Mouse (Mus musculus): Measurements from ENCODE around the gene Top1. TPM values are rescaled to one million over a fixed set of nuclear protein-coding genes. Genes with fewer than 3 reads are reported as not detected.

Top1 gene
- polyA plus RNA-seq, 1 experiment from 2014 or later = 65.3 TPM

DNA sequence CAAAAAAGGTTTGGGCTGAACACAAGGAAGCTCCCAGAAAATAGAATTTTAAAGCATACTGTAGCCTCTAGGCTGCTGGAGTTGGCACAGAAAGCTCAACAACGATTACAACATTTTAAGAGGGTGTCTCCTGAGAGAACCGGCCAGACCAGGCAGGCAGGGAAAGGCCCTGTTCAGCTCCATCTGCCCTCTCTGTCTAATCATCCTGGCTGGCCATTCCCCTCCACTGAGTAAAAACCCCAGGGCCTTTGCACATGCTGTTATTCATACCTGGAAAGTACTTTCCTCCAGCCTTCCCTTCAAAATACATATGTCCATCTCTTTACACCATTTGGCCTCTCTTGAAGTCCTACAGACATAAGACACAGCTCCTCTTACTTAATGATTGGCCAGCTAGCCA is 83.7 kb downstream of the Top1 start:
- ATAC-seq = no peak
- WGBS = 86% methylated on average over 2 of the region's 2 CpGs
- no peak overlapping the region for H3K4me2 ChIP-seq (replicated peaks)
- no peaks in the 10 kb centered on the region for H3K9me3 ChIP-seq
- H3K27me3 ChIP-seq (replicated peaks) = no peaks in the 10 kb centered on the region
- peaks cover 2% of the 10 kb centered on the region; the same call in 1 of the 2 replicates for H3K36me3 ChIP-seq
- no peak overlapping the region for H3K27ac ChIP-seq
- peaks cover 34% of the 10 kb centered on the region for H3K4me1 ChIP-seq (replicated peaks)
- H3K9ac ChIP-seq = no peak overlapping the region
- no peak overlapping the region for H3K4me3 ChIP-seq (replicated peaks)

DNA sequence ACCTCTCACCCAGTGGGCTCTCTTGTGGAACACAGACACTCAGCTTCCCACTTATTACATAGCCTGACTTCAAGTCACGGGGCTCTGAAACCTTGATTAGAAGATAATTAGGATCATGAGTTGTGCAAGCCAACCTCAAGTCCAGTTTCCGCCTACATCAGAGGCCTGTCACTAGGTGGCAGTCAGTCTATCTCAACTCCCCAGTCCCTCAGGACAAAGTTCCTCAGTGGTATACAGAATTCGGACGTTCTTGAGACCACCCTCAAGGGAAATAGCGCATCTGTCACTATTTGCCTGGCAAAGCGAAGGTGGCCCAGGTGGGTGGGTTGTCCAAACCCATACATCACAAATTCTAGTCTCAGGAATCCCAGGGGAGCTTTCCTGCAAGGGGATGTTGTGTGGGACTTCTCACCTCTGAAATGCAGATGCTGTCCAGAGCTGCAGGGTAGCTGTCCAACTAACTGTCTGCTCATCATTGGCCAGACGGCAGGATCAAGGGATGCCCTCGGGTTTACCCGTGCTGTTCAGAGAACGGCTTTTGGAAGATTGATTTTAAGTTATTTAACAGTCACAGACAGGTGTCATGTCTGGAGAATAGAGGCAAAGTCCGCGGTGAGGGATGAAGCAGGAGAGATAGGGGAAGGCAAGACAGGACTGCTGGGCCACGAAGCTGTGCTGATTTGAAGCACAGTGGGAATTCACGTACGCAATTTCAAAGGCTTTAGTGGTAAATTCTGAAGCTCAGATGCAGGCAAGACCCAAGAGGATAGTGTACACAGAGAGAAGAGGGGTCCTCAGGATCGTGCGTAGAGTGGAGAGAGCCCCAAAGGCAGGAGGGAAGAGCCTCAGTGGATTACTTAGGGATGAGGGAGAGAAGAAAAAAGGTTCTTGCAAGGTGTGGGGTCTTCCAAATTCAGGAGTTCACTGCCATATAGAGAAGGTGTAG is 84.4 kb downstream of the Top1 start:
- Histone ChIP-seq H3K9ac (peak overlapping the region; percentile 97), H3K9me3 (no peaks in the 10 kb centered on the region), H3K4me3 (replicated peaks) (peak overlapping the region; percentile 99), H3K27ac (0 out of 2 replicates have a peak overlapping the region, but pooled peaks have one; percentile 92), H3K4me1 (replicated peaks) (peaks cover 39% of the 10 kb centered on the region), H3K36me3 (no peaks in the 10 kb centered on the region), H3K4me2 (replicated peaks) (peak overlapping the region; percentile 87), H3K27me3 (replicated peaks) (no peaks in the 10 kb centered on the region)
- ATAC-seq = 0 out of 2 replicates have a peak, but pooled peaks have one; percentile 1
- 20% methylated on average over 17 of the region's 17 CpGs for WGBS

DNA sequence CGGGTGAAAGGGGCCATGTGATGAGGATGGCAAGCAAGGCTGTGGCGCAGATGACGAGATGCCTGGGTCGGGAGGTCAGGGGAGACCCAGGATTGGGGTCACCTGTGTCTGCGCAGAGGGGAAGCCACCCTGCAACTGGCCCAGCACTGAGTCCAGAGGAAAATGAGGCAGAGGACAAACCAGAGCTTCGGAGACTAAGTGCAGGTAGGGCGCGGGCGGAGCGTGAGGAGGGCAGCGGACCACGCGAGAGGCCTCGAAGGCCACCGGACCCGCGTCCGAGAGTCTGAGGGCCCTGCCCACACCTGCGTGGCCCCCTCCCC is 85.1 kb downstream of the Top1 start:
- peaks cover 42% of the 10 kb centered on the region for H3K4me1 ChIP-seq (replicated peaks)
- H3K9me3 ChIP-seq = no peaks in the 10 kb centered on the region
- peak overlapping the region; percentile 97 for H3K9ac ChIP-seq
- ATAC-seq = no peak
- 0 out of 2 replicates have a peak, but pooled peaks cover 2% of the 10 kb centered on the region for H3K36me3 ChIP-seq
- peak overlapping the region; percentile 99 for H3K4me3 ChIP-seq (replicated peaks)
- 4% methylated on average over 19 of the region's 19 CpGs for WGBS
- no peaks in the 10 kb centered on the region for H3K27me3 ChIP-seq (replicated peaks)
- peak overlapping the region; percentile 92 for H3K27ac ChIP-seq
- H3K4me2 ChIP-seq (replicated peaks) = peak overlapping the region; percentile 87

DNA sequence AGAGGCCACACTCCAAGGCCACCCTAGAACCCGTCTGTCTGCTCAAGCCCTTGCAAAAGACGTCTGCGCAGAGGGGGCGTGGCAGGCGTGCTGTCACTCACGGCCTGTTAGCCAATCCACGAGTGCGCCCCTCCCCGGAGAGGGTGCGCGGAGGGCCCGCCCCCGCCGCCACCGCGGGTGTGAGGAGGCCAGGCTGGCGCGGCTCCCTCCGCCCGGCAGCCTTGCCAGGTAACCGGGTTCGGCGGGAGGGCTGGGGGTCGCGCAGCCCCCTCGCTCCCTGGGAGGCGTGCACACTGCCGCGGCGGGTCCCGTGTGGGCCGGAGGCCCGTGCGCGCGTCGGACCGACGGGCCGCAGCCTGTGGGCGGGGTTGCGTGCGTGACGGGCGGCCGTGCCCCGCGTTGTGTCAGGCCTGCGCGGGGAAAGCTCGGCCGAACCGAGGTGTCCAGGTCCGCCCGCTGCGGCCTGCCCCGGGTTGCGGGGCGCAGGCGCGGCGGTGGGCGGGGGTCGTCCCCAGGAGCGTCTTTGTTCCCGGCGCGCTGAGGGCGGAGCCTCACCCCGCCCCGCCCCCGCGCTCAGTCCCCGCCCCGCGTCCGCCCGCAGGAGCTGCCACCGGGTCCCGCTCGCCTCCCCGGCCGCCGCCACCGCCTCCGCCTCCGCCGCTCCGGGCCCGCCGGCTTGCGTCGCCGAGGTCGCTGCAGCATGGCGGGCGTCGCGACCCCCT is 85.6 kb downstream of the Top1 start, which contains the start of gene Plcg1:
Gene Plcg1, plus strand, starts transcription at position 184 of the 722 bp plus-strand sequence.
- Histone ChIP-seq H3K27me3 (replicated peaks) (no peaks in the 10 kb centered on the region), H3K4me1 (replicated peaks) (peaks cover 46% of the 10 kb centered on the region), H3K27ac (peak within 1 kb of the TSS; percentile 92), H3K36me3 (peaks cover 8% of the 10 kb centered on the region; the same call in 1 of the 2 replicates), H3K4me3 (replicated peaks) (peak within 1 kb of the TSS; percentile 99), H3K9ac (peak within 1 kb of the TSS; percentile 97), H3K9me3 (no peaks in the 10 kb centered on the region), H3K4me2 (replicated peaks) (peak within 1 kb of the TSS; percentile 87)
- WGBS = under 1% methylated on average over 89 of the region's 99 CpGs
- ATAC-seq = peak; percentile 96

DNA sequence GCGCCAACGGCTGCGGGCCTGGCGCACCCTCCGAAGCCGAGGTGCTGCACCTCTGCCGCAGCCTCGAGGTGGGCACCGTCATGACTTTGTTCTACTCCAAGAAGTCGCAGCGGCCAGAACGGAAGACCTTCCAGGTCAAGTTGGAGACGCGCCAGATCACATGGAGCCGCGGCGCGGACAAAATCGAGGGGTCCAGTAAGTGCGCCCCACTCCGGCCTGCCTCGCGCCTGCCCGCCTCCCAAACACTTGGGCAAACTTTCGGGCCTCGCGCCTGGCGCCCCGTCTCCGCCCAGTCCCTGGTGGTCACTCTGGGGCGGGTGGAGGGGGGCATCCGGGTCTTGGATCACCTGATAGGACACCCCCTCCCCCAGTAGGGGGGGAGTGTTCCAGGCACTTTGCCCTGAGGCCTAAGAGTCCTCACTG is 86.2 kb downstream of the Top1 start:
- H3K4me2 ChIP-seq (replicated peaks) = peak overlapping the region; percentile 87
- H3K9ac ChIP-seq = peak overlapping the region; percentile 97
- no peaks in the 10 kb centered on the region for H3K9me3 ChIP-seq
- no peaks in the 10 kb centered on the region for H3K27me3 ChIP-seq (replicated peaks)
- peak overlapping the region; percentile 92 for H3K27ac ChIP-seq
- peaks cover 8% of the 10 kb centered on the region; the same call in 1 of the 2 replicates for H3K36me3 ChIP-seq
- peak overlapping the region; percentile 99 for H3K4me3 ChIP-seq (replicated peaks)
- under 1% methylated on average over 32 of the region's 32 CpGs for WGBS
- H3K4me1 ChIP-seq (replicated peaks) = peaks cover 46% of the 10 kb centered on the region
- peak; percentile 40 for ATAC-seq

DNA sequence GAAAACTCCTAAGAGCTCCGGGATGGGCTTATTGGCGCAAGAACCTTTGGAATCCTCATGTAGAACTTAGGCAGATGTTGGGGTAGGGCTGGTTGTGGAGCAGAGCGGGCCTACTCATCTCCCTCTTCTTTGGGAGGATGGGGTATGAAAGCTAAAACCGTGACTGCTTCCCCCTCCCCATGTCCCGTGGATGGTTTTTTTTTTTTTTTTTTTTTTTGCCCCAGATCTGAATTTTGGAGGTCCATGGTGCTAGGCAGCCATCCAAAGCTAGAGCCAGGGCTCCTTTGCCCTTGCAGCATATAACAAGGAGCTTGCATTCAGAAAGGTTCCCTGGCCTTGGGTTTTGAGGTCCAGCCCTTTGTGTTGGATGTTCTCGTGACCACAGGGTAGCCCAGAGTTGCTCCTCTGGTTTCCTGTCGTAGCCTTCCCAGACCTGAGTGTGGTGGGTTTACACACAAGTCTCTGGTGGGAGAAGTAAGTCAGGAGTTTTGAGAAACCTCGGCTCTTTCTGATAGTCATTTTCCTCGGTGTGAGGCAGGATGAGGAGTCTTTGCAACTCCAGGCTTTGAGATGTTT is 86.8 kb downstream of the Top1 start:
- Histone ChIP-seq H3K36me3 (peaks cover 8% of the 10 kb centered on the region; the same call in 1 of the 2 replicates), H3K9ac (peak overlapping the region; percentile 97), H3K9me3 (no peaks in the 10 kb centered on the region), H3K4me1 (replicated peaks) (peaks cover 47% of the 10 kb centered on the region), H3K27ac (no peak overlapping the region), H3K4me3 (replicated peaks) (peak overlapping the region; percentile 99), H3K27me3 (replicated peaks) (no peaks in the 10 kb centered on the region), H3K4me2 (replicated peaks) (peak overlapping the region; percentile 87)
- no peak for ATAC-seq
- WGBS = 19% methylated on average over 9 of the region's 9 CpGs

DNA sequence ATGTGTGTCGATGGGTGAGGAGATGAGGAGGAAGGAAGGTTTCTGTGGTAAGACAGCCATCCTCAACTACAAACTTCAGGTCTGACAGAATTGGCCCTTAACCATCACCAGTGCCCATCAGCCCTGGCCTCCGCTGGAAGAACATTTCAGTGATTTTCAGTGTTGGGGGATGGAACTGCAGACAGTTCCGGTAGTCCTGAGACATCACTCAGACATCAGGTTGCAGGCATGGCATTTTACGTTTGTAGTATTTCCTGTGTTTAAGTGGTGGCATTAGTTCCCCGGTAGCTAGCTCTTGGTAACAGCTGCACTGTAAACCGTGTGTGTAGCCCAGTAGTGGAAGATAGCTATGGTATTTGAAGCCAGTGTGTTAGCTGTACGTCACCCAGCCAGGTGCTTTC is 87.4 kb downstream of the Top1 start:
- peaks cover 52% of the 10 kb centered on the region for H3K4me1 ChIP-seq (replicated peaks)
- peak overlapping the region; percentile 99 for H3K4me3 ChIP-seq (replicated peaks)

DNA sequence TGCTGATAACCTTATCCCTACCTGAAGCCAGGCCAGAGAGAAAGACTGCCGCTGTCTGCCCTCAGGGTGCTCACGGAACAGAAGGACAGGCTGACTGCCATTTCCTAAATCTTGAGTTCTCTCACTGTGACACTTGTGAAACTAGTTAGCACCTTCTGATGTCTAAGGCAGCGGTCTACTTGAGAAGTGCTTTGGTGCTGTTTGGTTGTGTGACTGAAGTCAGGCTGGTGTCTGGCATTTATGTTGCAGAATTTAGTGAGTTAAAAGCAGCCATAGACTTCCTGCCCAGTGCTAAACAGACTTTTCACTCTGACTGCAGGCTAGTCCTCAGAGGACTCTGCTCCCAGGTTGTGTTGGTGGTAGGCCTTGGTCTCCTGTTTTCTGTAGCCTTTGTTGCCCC is 88.6 kb downstream of the Top1 start:
- Histone ChIP-seq H3K9me3 (no peaks in the 10 kb centered on the region), H3K4me1 (replicated peaks) (peaks cover 62% of the 10 kb centered on the region), H3K27me3 (replicated peaks) (no peaks in the 10 kb centered on the region), H3K9ac (no peak overlapping the region), H3K27ac (no peak overlapping the region), H3K4me2 (replicated peaks) (peak overlapping the region; percentile 87; the same call in 1 of the 2 replicates), H3K36me3 (peaks cover 8% of the 10 kb centered on the region; the same call in 1 of the 2 replicates), H3K4me3 (replicated peaks) (no peak overlapping the region)
- ATAC-seq = no peak
- WGBS = 86% methylated on average over 3 of the region's 3 CpGs

More for the DNA sequence above, 87.4 kb downstream of the Top1 start:
- Histone ChIP-seq H3K9ac (peak overlapping the region; percentile 97), H3K4me2 (replicated peaks) (peak overlapping the region; percentile 87), H3K36me3 (peaks cover 8% of the 10 kb centered on the region; the same call in 1 of the 2 replicates), H3K27me3 (replicated peaks) (no peaks in the 10 kb centered on the region), H3K9me3 (no peaks in the 10 kb centered on the region), H3K27ac (no peak overlapping the region)
- ATAC-seq = no peak
- 16% methylated on average over 7 of the region's 7 CpGs for WGBS

DNA sequence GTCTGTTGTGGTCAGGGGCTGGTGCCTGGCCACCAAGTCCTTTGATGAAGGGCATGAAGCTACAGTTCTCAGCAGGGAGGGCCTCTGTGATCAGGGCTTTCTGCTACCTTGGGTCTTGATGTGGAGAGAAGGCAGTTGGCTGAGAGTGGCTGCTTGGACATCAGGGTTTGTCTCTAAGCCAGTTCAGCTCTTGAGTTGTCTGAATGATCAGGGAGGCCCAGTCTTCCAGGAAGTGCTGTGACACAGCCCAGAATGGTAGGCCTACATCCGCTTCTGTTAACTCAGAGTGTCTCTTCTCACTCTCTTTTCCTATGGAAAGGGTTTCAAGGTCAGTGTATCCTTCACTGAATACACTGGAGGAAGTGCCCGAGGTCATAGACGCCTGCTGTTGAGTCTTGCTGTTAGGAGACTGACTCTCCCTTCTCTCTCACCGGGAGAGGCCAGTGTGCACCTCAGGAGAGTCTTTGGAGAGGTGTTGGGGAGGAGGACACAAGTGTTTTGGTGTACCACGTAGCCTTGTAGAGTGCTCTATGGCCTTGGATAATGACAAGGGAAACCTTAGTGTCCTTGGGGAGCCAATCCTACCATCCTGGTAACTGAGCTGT is 90.1 kb downstream of the Top1 start:
- Histone ChIP-seq H3K4me2 (replicated peaks) (no peak overlapping the region), H3K4me3 (replicated peaks) (no peak overlapping the region), H3K9me3 (no peaks in the 10 kb centered on the region), H3K4me1 (replicated peaks) (peaks cover 67% of the 10 kb centered on the region), H3K27me3 (replicated peaks) (no peaks in the 10 kb centered on the region), H3K36me3 (peaks cover 8% of the 10 kb centered on the region; the same call in 1 of the 2 replicates), H3K27ac (no peak overlapping the region), H3K9ac (no peak overlapping the region)
- ATAC-seq = no peak
- WGBS = 86% methylated on average over 5 of the region's 5 CpGs

DNA sequence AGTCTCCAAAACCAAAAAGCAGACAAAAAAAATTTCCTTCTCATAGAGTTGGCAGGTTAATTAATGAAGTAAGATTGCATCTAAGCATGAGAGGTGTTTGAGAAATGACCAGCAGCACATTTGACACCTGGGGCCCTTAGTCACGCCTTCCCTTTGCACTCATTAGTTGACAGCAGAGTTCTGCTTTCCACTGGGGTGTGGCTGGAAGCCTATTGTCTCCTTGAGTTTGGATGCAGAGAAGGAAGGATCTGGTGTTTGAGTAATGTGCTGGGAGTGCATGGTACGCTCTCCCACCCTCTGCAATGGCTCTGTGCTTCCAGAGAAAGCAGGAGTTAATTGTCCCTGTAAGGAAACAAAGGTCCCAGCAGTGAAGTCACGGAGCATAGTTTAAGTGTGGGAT is 90.8 kb downstream of the Top1 start:
- Histone ChIP-seq H3K36me3 (peaks cover 8% of the 10 kb centered on the region; the same call in 1 of the 2 replicates), H3K4me3 (replicated peaks) (no peak overlapping the region), H3K4me2 (replicated peaks) (no peak overlapping the region), H3K4me1 (replicated peaks) (peaks cover 65% of the 10 kb centered on the region), H3K9me3 (no peaks in the 10 kb centered on the region), H3K27me3 (replicated peaks) (no peaks in the 10 kb centered on the region), H3K27ac (no peak overlapping the region), H3K9ac (no peak overlapping the region)
- 96% methylated on average over 3 of the region's 3 CpGs for WGBS
- no peak for ATAC-seq

DNA sequence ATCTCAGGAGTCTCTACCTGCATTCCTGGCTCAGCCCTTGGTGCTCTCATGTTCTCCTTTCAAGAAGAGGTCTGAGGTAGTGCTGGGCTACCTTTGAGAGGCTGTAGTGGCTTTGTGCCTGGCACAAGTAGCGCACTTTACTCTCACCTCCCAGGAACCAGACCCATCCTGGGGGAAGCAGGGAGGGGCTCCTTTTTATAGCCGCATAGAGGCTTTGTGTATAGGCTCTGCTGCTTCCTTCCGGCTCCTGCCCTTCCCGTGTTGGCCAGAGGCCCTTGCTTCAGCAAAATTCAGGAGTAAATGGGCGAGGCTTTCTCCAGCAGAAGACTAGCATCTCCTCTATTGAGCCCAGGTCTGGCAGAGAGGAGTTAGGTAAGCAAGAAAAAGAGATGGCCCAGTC is 92.7 kb downstream of the Top1 start:
- peaks cover 8% of the 10 kb centered on the region; the same call in 1 of the 2 replicates for H3K36me3 ChIP-seq
- ATAC-seq = peak; percentile 48; the same call in 1 of the 2 replicates

More for the DNA sequence above, 92.7 kb downstream of the Top1 start:
- peaks cover 64% of the 10 kb centered on the region for H3K4me1 ChIP-seq (replicated peaks)
- no peak overlapping the region for H3K9ac ChIP-seq
- H3K9me3 ChIP-seq = no peaks in the 10 kb centered on the region
- H3K27me3 ChIP-seq (replicated peaks) = no peaks in the 10 kb centered on the region
- no peak overlapping the region for H3K4me3 ChIP-seq (replicated peaks)
- WGBS = 40% methylated on average over 5 of the region's 5 CpGs
- H3K27ac ChIP-seq = no peak overlapping the region
- no peak overlapping the region; the same call in 1 of the 2 replicates for H3K4me2 ChIP-seq (replicated peaks)

All from intestine, embryonic 15.5 days (tissue).